Mouse (Mus musculus): ENCODE measurements around the gene Rreb1. TPM values are rescaled to one million over a fixed set of nuclear protein-coding genes. Genes with fewer than 3 reads are reported as not detected.

The Rreb1 gene
- polyA plus RNA-seq, 1 experiment = 23.3 TPM

- Histone ChIP-seq H3K27me3 (replicated peaks) (no peaks in the 10 kb centered on the region), H3K36me3 (replicated peaks; ENCODE audit: low read length) (peaks cover 100% of the 10 kb centered on the region)
Observed at GRCm38 (mm10) chr13:37941138-37941645, 163.0 kb downstream of the Rreb1 start.

GRCm38 (mm10) chr13:37941950-37942886 lies 164.0 kb downstream of the Rreb1 start:
- TF ChIP-seq GATA1 (IDR thresholded peaks at IDR 0.05; ENCODE audit: borderline replicate concordance, low read length) (no peak), FLI1 (IDR thresholded peaks at IDR 0.05; ENCODE audit: low read length) (no peak)
- no peak overlapping the region for H3K4me3 ChIP-seq (replicated peaks)

More at GRCm38 (mm10) chr13:37941138-37941645, 163.0 kb downstream of the Rreb1 start:
- TF ChIP-seq GATA1 (IDR thresholded peaks at IDR 0.05; ENCODE audit: borderline replicate concordance, low read length) (no peak), FLI1 (IDR thresholded peaks at IDR 0.05; ENCODE audit: low read length) (no peak)
- Histone ChIP-seq H3K4me3 (replicated peaks) (no peak overlapping the region), H3K4me1 (peaks cover 53% of the 10 kb centered on the region), H3K9me3 (no peaks in the 10 kb centered on the region)

GRCm38 (mm10) chr13:37942887-37943331 lies 164.7 kb downstream of the Rreb1 start:
- Histone ChIP-seq H3K36me3 (replicated peaks; ENCODE audit: low read length) (peaks cover 100% of the 10 kb centered on the region), H3K4me3 (replicated peaks) (no peak overlapping the region), H3K27me3 (replicated peaks) (no peaks in the 10 kb centered on the region), H3K4me1 (peaks cover 68% of the 10 kb centered on the region), H3K9me3 (no peaks in the 10 kb centered on the region)
- TF ChIP-seq FLI1 (IDR thresholded peaks at IDR 0.05; ENCODE audit: low read length) (no peak), GATA1 (IDR thresholded peaks at IDR 0.05; ENCODE audit: borderline replicate concordance, low read length) (no peak)

More at GRCm38 (mm10) chr13:37941950-37942886, 164.0 kb downstream of the Rreb1 start:
- H3K27me3 ChIP-seq (replicated peaks) = no peaks in the 10 kb centered on the region
- H3K36me3 ChIP-seq (replicated peaks; ENCODE audit: low read length) = peaks cover 100% of the 10 kb centered on the region
- no peaks in the 10 kb centered on the region for H3K9me3 ChIP-seq
- H3K4me1 ChIP-seq = peaks cover 63% of the 10 kb centered on the region

GRCm38 (mm10) chr13:37943466-37943865 lies 165.3 kb downstream of the Rreb1 start:
- TF ChIP-seq FLI1 (IDR thresholded peaks at IDR 0.05; ENCODE audit: low read length) (no peak), GATA1 (IDR thresholded peaks at IDR 0.05; ENCODE audit: borderline replicate concordance, low read length) (no peak)
- Histone ChIP-seq H3K36me3 (replicated peaks; ENCODE audit: low read length) (peaks cover 100% of the 10 kb centered on the region), H3K4me1 (peaks cover 72% of the 10 kb centered on the region)

GRCm38 (mm10) chr13:37944306-37944705 lies 166.1 kb downstream of the Rreb1 start:
- H3K27me3 ChIP-seq (replicated peaks) = no peaks in the 10 kb centered on the region
- H3K4me1 ChIP-seq = peaks cover 76% of the 10 kb centered on the region
- peaks cover 100% of the 10 kb centered on the region for H3K36me3 ChIP-seq (replicated peaks; ENCODE audit: low read length)
- no peak for TF ChIP-seq FLI1 (IDR thresholded peaks at IDR 0.05; ENCODE audit: low read length)
- TF ChIP-seq GATA1 (IDR thresholded peaks at IDR 0.05; ENCODE audit: borderline replicate concordance, low read length) = no peak
- no peak overlapping the region for H3K4me3 ChIP-seq (replicated peaks)
- H3K9me3 ChIP-seq = no peaks in the 10 kb centered on the region

More at GRCm38 (mm10) chr13:37943466-37943865, 165.3 kb downstream of the Rreb1 start:
- no peaks in the 10 kb centered on the region for H3K27me3 ChIP-seq (replicated peaks)
- no peak overlapping the region for H3K4me3 ChIP-seq (replicated peaks)
- no peaks in the 10 kb centered on the region for H3K9me3 ChIP-seq

- TF ChIP-seq GATA1 (IDR thresholded peaks at IDR 0.05; ENCODE audit: borderline replicate concordance, low read length) (no peak), FLI1 (IDR thresholded peaks at IDR 0.05; ENCODE audit: low read length) (no peak)
- Histone ChIP-seq H3K36me3 (replicated peaks; ENCODE audit: low read length) (peaks cover 100% of the 10 kb centered on the region), H3K27me3 (replicated peaks) (no peaks in the 10 kb centered on the region), H3K9me3 (no peaks in the 10 kb centered on the region), H3K4me3 (replicated peaks) (no peak overlapping the region), H3K4me1 (peaks cover 72% of the 10 kb centered on the region)
Observed at GRCm38 (mm10) chr13:37945392-37945791, 167.2 kb downstream of the Rreb1 start.

- H3K36me3 ChIP-seq (replicated peaks; ENCODE audit: low read length) = peaks cover 98% of the 10 kb centered on the region
- no peaks in the 10 kb centered on the region for H3K9me3 ChIP-seq
Observed at GRCm38 (mm10) chr13:37946734-37947133, 168.5 kb downstream of the Rreb1 start.

GRCm38 (mm10) chr13:37952981-37953380 lies 174.8 kb downstream of the Rreb1 start:
- no peak overlapping the region for H3K4me3 ChIP-seq (replicated peaks)
- no peak for TF ChIP-seq FLI1 (IDR thresholded peaks at IDR 0.05; ENCODE audit: low read length)
- no peak for TF ChIP-seq GATA1 (IDR thresholded peaks at IDR 0.05; ENCODE audit: borderline replicate concordance, low read length)
- H3K36me3 ChIP-seq (replicated peaks; ENCODE audit: low read length) = peaks cover 75% of the 10 kb centered on the region
- H3K9me3 ChIP-seq = no peaks in the 10 kb centered on the region
- no peaks in the 10 kb centered on the region for H3K27me3 ChIP-seq (replicated peaks)
- H3K4me1 ChIP-seq = peaks cover 66% of the 10 kb centered on the region

More at GRCm38 (mm10) chr13:37946734-37947133, 168.5 kb downstream of the Rreb1 start:
- TF ChIP-seq FLI1 (IDR thresholded peaks at IDR 0.05; ENCODE audit: low read length) (no peak), GATA1 (IDR thresholded peaks at IDR 0.05; ENCODE audit: borderline replicate concordance, low read length) (no peak)
- Histone ChIP-seq H3K4me3 (replicated peaks) (no peak overlapping the region), H3K4me1 (peaks cover 63% of the 10 kb centered on the region), H3K27me3 (replicated peaks) (no peaks in the 10 kb centered on the region)

GRCm38 (mm10) chr13:37954318-37954717 lies 176.1 kb downstream of the Rreb1 start:
- peaks cover 62% of the 10 kb centered on the region for H3K36me3 ChIP-seq (replicated peaks; ENCODE audit: low read length)
- TF ChIP-seq GATA1 (IDR thresholded peaks at IDR 0.05; ENCODE audit: borderline replicate concordance, low read length) (no peak), FLI1 (IDR thresholded peaks at IDR 0.05; ENCODE audit: low read length) (no peak)
- peaks cover 72% of the 10 kb centered on the region for H3K4me1 ChIP-seq
- no peaks in the 10 kb centered on the region for H3K9me3 ChIP-seq
- no peaks in the 10 kb centered on the region for H3K27me3 ChIP-seq (replicated peaks)
- H3K4me3 ChIP-seq (replicated peaks) = no peak overlapping the region

Data from megakaryocyte, embryonic 14.5 days (primary cell).